Mouse (Mus musculus) MEL (cell line): ENCODE measurements around the gene Bet1l. TPM values are rescaled to one million over a fixed set of nuclear protein-coding genes. Genes with fewer than 3 reads are reported as not detected.

Experiments
- DNase-seq: peaks from one replicate; pipeline ENCODE4 v3.0.0; 2011; ENCODE audit warnings: low read depth, low spot score
- H3K27ac ChIP-seq: 2 replicates; pipeline ENCODE4 v1.5.1; 2012; ENCODE audit warnings: low read depth, mild to moderate bottlenecking, control low read depth, low read length, moderate library complexity; ENCODE audit not compliant: control insufficient read depth
- H3K27me3 ChIP-seq, 2 experiments: fragments of 150-350 bp in 1 of 2; sonication (generic) in 1 of 2; 2 replicates each; pipeline ENCODE4 v1.6.1; 2012; ENCODE audit warnings: low read length in 2 of 2, mild to moderate bottlenecking in 2 of 2, improper control_type of control experiment in 1 of 2, moderate library complexity in 1 of 2; ENCODE audit not compliant: insufficient read depth in 2 of 2, control insufficient read depth in 1 of 2
- H3K36me3 ChIP-seq, 2 experiments: 2 replicates each; pipeline ENCODE4 v1.6.1; 2012 to 2014; ENCODE audit warnings: low read length in 2 of 2, improper control_type of control experiment in 1 of 2, inconsistent platforms in 1 of 2, mild to moderate bottlenecking in 1 of 2; ENCODE audit not compliant: insufficient read depth in 2 of 2, control insufficient read depth in 1 of 2
- H3K4me1 ChIP-seq, 2 experiments: fragments of 150-350 bp in 1 of 2; sonication (generic) in 1 of 2; 2 replicates each; pipeline ENCODE4 v1.6.1; 2012; ENCODE audit warnings: low read length in 2 of 2, improper control_type of control experiment in 1 of 2, mild to moderate bottlenecking in 1 of 2; ENCODE audit not compliant: insufficient read depth in 2 of 2, control insufficient read depth in 1 of 2
- H3K4me3 ChIP-seq, 2 experiments: fragments of 150-350 bp in 1 of 2; sonication (generic) in 1 of 2; 2 replicates each; pipeline ENCODE4 v1.5.1; 2012; ENCODE audit warnings: low read depth in 2 of 2, low read length in 2 of 2, mild to moderate bottlenecking in 2 of 2, moderate library complexity in 2 of 2, control low read depth in 1 of 2, improper control_type of control experiment in 1 of 2; ENCODE audit not compliant: control insufficient read depth in 1 of 2, insufficient read depth in 1 of 2
- H3K79me2 ChIP-seq: 2 replicates; pipeline ENCODE4 v1.6.1; 2012; ENCODE audit warnings: mild to moderate bottlenecking, low read length, moderate library complexity; ENCODE audit not compliant: control insufficient read depth, poor library complexity, insufficient read depth
- H3K9ac ChIP-seq: 2 replicates; pipeline ENCODE4 v1.6.1; 2012; ENCODE audit warnings: low read depth, mild to moderate bottlenecking, control low read depth, low read length, moderate library complexity; ENCODE audit not compliant: control insufficient read depth, poor library complexity, severe bottlenecking
- H3K9me3 ChIP-seq: fragments of 150-350 bp; sonication (generic); replicated peaks from 2 replicates; pipeline ENCODE4 v1.6.1; 2012; ENCODE audit warnings: mild to moderate bottlenecking, low read length, improper control_type of control experiment, moderate library complexity; ENCODE audit not compliant: insufficient read depth
- CTCF ChIP-seq, 3 experiments: IDR thresholded peaks in 2 of 3; conservative IDR thresholded peaks in 1 of 3; 2 replicates each; pipeline ENCODE4 v1.5.1; 2011 to 2012; ENCODE audit warnings: low read length in 3 of 3, low read depth in 2 of 3, mild to moderate bottlenecking in 2 of 3, improper control_type of control experiment in 1 of 3, inconsistent platforms in 1 of 3, mixed read lengths in 1 of 3, moderate library complexity in 1 of 3; ENCODE audit not compliant: control insufficient read depth in 1 of 3, insufficient read depth in 1 of 3, poor library complexity in 1 of 3, severe bottlenecking in 1 of 3
- ELF1 ChIP-seq: IDR thresholded peaks from 2 replicates; pipeline ENCODE4 v1.6.1; 2014; ENCODE audit warnings: low read depth, mild to moderate bottlenecking, inconsistent platforms, low read length, improper control_type of control experiment, moderate library complexity
- GABPA ChIP-seq: IDR thresholded peaks from 2 replicates; pipeline ENCODE4 v1.6.1; 2012; ENCODE audit warnings: low read depth, mild to moderate bottlenecking, inconsistent platforms, low read length, improper control_type of control experiment, moderate library complexity
- JUND ChIP-seq: IDR thresholded peaks from 2 replicates; pipeline ENCODE4 v1.6.1; 2011; ENCODE audit warnings: low read depth, mild to moderate bottlenecking, improper control_type of control experiment, low read length
- KAT2A ChIP-seq: conservative IDR thresholded peaks from 2 replicates; pipeline ENCODE4 v1.6.1; 2012; ENCODE audit warnings: low read depth, low read length, improper control_type of control experiment, inconsistent platforms
- MAFK ChIP-seq: IDR thresholded peaks from 2 replicates; pipeline ENCODE4 v1.6.1; 2011; ENCODE audit warnings: low read depth, mild to moderate bottlenecking, low read length, improper control_type of control experiment, borderline replicate concordance
- MAZ ChIP-seq: IDR thresholded peaks from 2 replicates; pipeline ENCODE4 v1.6.1; 2012; ENCODE audit warnings: low read depth, mild to moderate bottlenecking, inconsistent platforms, low read length, improper control_type of control experiment
- MXI1 ChIP-seq: IDR thresholded peaks from 2 replicates; pipeline ENCODE4 v1.6.1; 2011; ENCODE audit warnings: mild to moderate bottlenecking, low read depth, low read length, improper control_type of control experiment
- MYB ChIP-seq: IDR thresholded peaks from 2 replicates; pipeline ENCODE4 v1.6.1; 2011; ENCODE audit warnings: mild to moderate bottlenecking, low read depth, low read length, improper control_type of control experiment
- NRF1 ChIP-seq: IDR thresholded peaks from 2 replicates; pipeline ENCODE4 v1.6.1; 2014; ENCODE audit warnings: low read depth, mild to moderate bottlenecking, inconsistent platforms, low read length, improper control_type of control experiment, moderate library complexity; ENCODE audit not compliant: poor library complexity, insufficient read depth, severe bottlenecking
- POLR2A ChIP-seq, 2 experiments: IDR thresholded peaks; 2 replicates each; pipeline ENCODE4 v1.6.1; 2011 to 2012; ENCODE audit warnings: low read length in 2 of 2, mild to moderate bottlenecking in 2 of 2, control low read depth in 1 of 2, improper control_type of control experiment in 1 of 2, low read depth in 1 of 2, moderate library complexity in 1 of 2; ENCODE audit not compliant: control insufficient read depth in 1 of 2, insufficient read depth in 1 of 2, poor library complexity in 1 of 2
- POLR2AphosphoS2 ChIP-seq: IDR thresholded peaks from 2 replicates; pipeline ENCODE4 v1.6.1; 2011; ENCODE audit warnings: low read length, improper control_type of control experiment
- POLR2AphosphoS5 ChIP-seq: IDR thresholded peaks from 2 replicates; pipeline ENCODE4 v1.6.1; 2012; ENCODE audit warnings: low read depth, borderline replicate concordance, mild to moderate bottlenecking, inconsistent platforms, low read length, moderate library complexity, mixed read lengths
- RAD21 ChIP-seq: IDR thresholded peaks from 2 replicates; pipeline ENCODE4 v1.6.1; 2011; ENCODE audit warnings: mild to moderate bottlenecking, low read depth, low read length, improper control_type of control experiment
- TBP ChIP-seq: IDR thresholded peaks from 2 replicates; pipeline ENCODE4 v1.8.0; 2011; ENCODE audit warnings: low read depth, low read length, improper control_type of control experiment
- UBTF ChIP-seq: IDR thresholded peaks from 2 replicates; pipeline ENCODE4 v1.6.1; 2012; ENCODE audit warnings: low read depth, mild to moderate bottlenecking, inconsistent platforms, low read length, improper control_type of control experiment, moderate library complexity, borderline replicate concordance; ENCODE audit not compliant: insufficient read depth
- USF1 ChIP-seq: IDR thresholded peaks from 2 replicates; pipeline ENCODE4 v1.6.1; 2014; ENCODE audit warnings: low read depth, mild to moderate bottlenecking, inconsistent platforms, low read length, improper control_type of control experiment, moderate library complexity
- polyA plus RNA-seq, 2 experiments: library from polyadenylated mRNA; stranded (reverse) in 1 of 2; unstranded in 1 of 2; fragments of >175 nt in 1 of 2; fragments of >200 nt in 1 of 2; gene quantifications; 2 replicates each; pipeline versions ENCODE4 v1.2.1 to v1.2.4; 2012; ENCODE audit warnings: low replicate concordance in 2 of 2, low read depth in 1 of 2; ENCODE audit not compliant: insufficient read length in 2 of 2, insufficient read depth in 1 of 2, missing spikeins in 1 of 2
- total RNA-seq: library from RNA; depleted of rRNA; stranded (reverse); fragments of 300-350 nt; gene quantifications from 2 replicates; pipeline ENCODE4 v1.2.3, GENCODE M21; 2012

Bet1l gene
- total and polyA plus RNA-seq, 3 experiments = 16.0 to 26.2 TPM; not detected in 1

GRCm38 (mm10) chr7:140821305-140821652 is 36.1 kb downstream of the Bet1l start:
- Histone ChIP-seq H3K9ac (no peak overlapping the region), H3K4me3 (no peak overlapping the region), H3K79me2 (no peaks in the 10 kb centered on the region), H3K36me3 (no peaks in the 10 kb centered on the region), H3K4me1 (no peaks in the 10 kb centered on the region), H3K27ac (no peak overlapping the region), H3K9me3 (no peaks in the 10 kb centered on the region), H3K27me3 (peaks cover 13 to 25% of the 10 kb centered on the region in 2 experiments)
- DNase-seq = no peak
- TF ChIP-seq KAT2A (no peak), ELF1 (no peak), MAFK (no peak), NRF1 (no peak)

GRCm38 (mm10) chr7:140820173-140820572 is 37.2 kb downstream of the Bet1l start:
- Histone ChIP-seq H3K27me3 (peaks cover 13 to 28% of the 10 kb centered on the region in 2 experiments), H3K4me3 (no peak overlapping the region), H3K9me3 (no peaks in the 10 kb centered on the region), H3K27ac (no peak overlapping the region), H3K36me3 (no peaks in the 10 kb centered on the region), H3K79me2 (no peaks in the 10 kb centered on the region), H3K4me1 (no peaks in the 10 kb centered on the region), H3K9ac (no peak overlapping the region)
- no peak for DNase-seq
- TF ChIP-seq POLR2A (IDR thresholded peaks at IDR 0.05; ENCODE audit: control insufficient read depth in 1 of 2, insufficient read depth in 1 of 2, low read depth in 1 of 2, low read length in 2 of 2, poor library complexity in 1 of 2) (no peak), MXI1 (no peak), JUND (no peak), POLR2AphosphoS2 (no peak), UBTF (no peak), CTCF (IDR thresholded peaks at IDR 0.05 in 2 of 3, conservative IDR thresholded peaks at IDR 0.05 in 1 of 3; ENCODE audit: control insufficient read depth in 1 of 3, insufficient read depth in 1 of 3, low read depth in 2 of 3, low read length in 3 of 3, poor library complexity in 1 of 3, severe bottlenecking in 1 of 3) (no peak), USF1 (no peak), GABPA (no peak), MAZ (no peak), KAT2A (no peak), POLR2AphosphoS5 (no peak), ELF1 (no peak), TBP (no peak), MYB (no peak), RAD21 (no peak)
